Mouse (Mus musculus): ENCODE measurements around the gene Arhgap10. TPM values are rescaled to one million over a fixed set of nuclear protein-coding genes. Genes with fewer than 3 reads are reported as not detected.

Gene Arhgap10
- total RNA-seq, 2 experiments from 2014 or later, result 3.5 to 21.8 TPM

- ATAC-seq (replicated peaks; ENCODE audit: poor library complexity, severe bottlenecking), result peak; percentile 20; the same call in 1 of the 2 replicates
Observed at GRCm38 (mm10) chr8:77518201-77519115, 705 bp upstream of the Arhgap10 start.

GRCm38 (mm10) chr8:77516845-77517244 lies 908 bp downstream of the Arhgap10 start:
- no peak for ATAC-seq (replicated peaks; ENCODE audit: poor library complexity, severe bottlenecking)

GRCm38 (mm10) chr8:77515786-77516185 lies 2.0 kb downstream of the Arhgap10 start:
- ATAC-seq (replicated peaks; ENCODE audit: poor library complexity, severe bottlenecking), result no peak

- ATAC-seq (replicated peaks; ENCODE audit: poor library complexity, severe bottlenecking), result no peak
Observed at GRCm38 (mm10) chr8:77515201-77515600, 2.6 kb downstream of the Arhgap10 start.

- no peak for ATAC-seq (replicated peaks; ENCODE audit: poor library complexity, severe bottlenecking)
Observed at GRCm38 (mm10) chr8:77511750-77512493, 5.8 kb downstream of the Arhgap10 start.

- no peak for ATAC-seq (replicated peaks; ENCODE audit: poor library complexity, severe bottlenecking)
Observed at GRCm38 (mm10) chr8:77510426-77510825, 7.3 kb downstream of the Arhgap10 start.

- peak; percentile 90 for ATAC-seq (replicated peaks; ENCODE audit: poor library complexity, severe bottlenecking)
Observed at GRCm38 (mm10) chr8:77509044-77509443, 8.7 kb downstream of the Arhgap10 start.

- ATAC-seq (replicated peaks; ENCODE audit: poor library complexity, severe bottlenecking), result no peak
Observed at GRCm38 (mm10) chr8:77507510-77508035, 10.2 kb downstream of the Arhgap10 start.

- ATAC-seq (replicated peaks; ENCODE audit: poor library complexity, severe bottlenecking), result no peak
Observed at GRCm38 (mm10) chr8:77506539-77506938, 11.2 kb downstream of the Arhgap10 start.

GRCm38 (mm10) chr8:77502547-77502946 lies 15.2 kb downstream of the Arhgap10 start:
- no peak for ATAC-seq (replicated peaks; ENCODE audit: poor library complexity, severe bottlenecking)

- no peak for ATAC-seq (replicated peaks; ENCODE audit: poor library complexity, severe bottlenecking)
Observed at GRCm38 (mm10) chr8:77501131-77501530, 16.6 kb downstream of the Arhgap10 start.

GRCm38 (mm10) chr8:77500264-77500663 lies 17.5 kb downstream of the Arhgap10 start:
- no peak for ATAC-seq (replicated peaks; ENCODE audit: poor library complexity, severe bottlenecking)

- ATAC-seq (replicated peaks; ENCODE audit: poor library complexity, severe bottlenecking), result no peak
Observed at GRCm38 (mm10) chr8:77497442-77497841, 20.3 kb downstream of the Arhgap10 start.

- peak; percentile 60 for ATAC-seq (replicated peaks; ENCODE audit: poor library complexity, severe bottlenecking)
Observed at GRCm38 (mm10) chr8:77496253-77496652, 21.5 kb downstream of the Arhgap10 start.

GRCm38 (mm10) chr8:77494376-77495328 lies 23.1 kb downstream of the Arhgap10 start:
- ATAC-seq (replicated peaks; ENCODE audit: poor library complexity, severe bottlenecking), result peak; percentile 83

- ATAC-seq (replicated peaks; ENCODE audit: poor library complexity, severe bottlenecking), result 0 out of 2 replicates have a peak, but pooled peaks have one; percentile 10
Observed at GRCm38 (mm10) chr8:77492356-77493058, 25.2 kb downstream of the Arhgap10 start.

GRCm38 (mm10) chr8:77491231-77491923 lies 26.4 kb downstream of the Arhgap10 start:
- no peak for ATAC-seq (replicated peaks; ENCODE audit: poor library complexity, severe bottlenecking)

- ATAC-seq (replicated peaks; ENCODE audit: poor library complexity, severe bottlenecking), result peak; percentile 34
Observed at GRCm38 (mm10) chr8:77490095-77490781, 27.5 kb downstream of the Arhgap10 start.
